Mouse (Mus musculus) left cerebral cortex, adult 9 months (tissue): ENCODE results near the gene Cpeb2.

Experiments used
- DNase-seq, 2 experiments: peaks; one replicate each; pipeline ENCODE4 v3.0.0; 2022; ENCODE audit warnings: low spot score in 2 of 2

Gene Cpeb2

DNA sequence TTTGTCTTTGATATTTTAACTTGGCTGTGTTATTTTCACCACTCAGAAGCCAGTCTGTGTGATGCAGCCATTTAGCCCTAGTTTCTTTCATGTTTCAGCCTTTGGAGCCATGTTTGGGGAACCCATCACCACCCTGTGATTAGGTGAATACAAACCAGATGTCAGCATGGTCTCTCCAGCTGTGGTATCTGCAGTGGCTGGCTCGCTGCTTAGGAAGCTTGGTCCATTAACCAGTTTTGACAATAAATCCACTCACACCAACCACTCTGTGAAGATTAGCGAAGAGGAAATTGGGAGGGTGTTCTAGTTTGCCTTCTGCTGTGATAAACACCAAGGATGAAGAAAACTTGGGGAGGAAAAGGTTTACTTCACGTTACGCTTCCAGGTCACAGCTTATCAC is 92.6 kb downstream of the Cpeb2 start:
- DNase-seq = no peak

DNA sequence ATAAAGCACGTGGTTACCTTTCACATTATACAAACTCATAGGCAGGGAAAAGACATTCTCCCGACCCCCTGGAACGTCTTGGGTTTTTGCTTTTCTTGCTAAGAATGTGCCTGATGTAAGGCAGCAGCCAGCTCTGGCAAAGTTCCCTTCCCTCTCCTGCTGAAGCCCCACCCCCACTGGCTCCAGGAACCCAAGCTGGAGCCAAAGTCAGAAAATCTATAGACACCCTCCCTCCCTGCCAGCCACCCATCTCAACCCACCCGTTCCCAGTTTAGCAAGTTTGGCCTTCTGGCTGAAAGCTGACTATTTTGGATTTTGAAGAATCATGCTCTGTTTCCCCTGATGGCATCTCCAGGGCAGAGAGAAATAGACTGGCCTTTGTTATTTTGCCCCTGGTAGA is 95.6 kb downstream of the Cpeb2 start:
- peak in 1 of 2 experiments; percentile 42 for DNase-seq

DNA sequence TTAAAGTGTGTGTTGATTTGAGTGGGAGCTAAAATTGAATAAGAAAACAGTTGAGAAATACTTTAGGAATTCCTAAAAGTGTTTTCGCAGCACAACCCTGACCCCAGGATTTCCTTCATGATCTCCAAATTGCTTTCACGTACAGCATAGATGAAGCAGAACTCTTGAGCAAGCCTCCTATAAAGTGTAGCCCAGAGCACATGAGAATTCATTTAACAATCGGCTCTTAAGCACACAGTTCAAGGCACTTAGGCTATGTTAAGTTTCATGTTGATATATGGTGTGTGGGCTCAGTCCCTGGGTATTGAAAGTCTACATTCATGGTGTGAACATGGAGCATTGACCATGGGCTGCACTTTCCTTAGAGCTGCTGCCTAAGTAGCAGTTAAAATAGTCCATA is 97.3 kb downstream of the Cpeb2 start:
- no peak for DNase-seq

DNA sequence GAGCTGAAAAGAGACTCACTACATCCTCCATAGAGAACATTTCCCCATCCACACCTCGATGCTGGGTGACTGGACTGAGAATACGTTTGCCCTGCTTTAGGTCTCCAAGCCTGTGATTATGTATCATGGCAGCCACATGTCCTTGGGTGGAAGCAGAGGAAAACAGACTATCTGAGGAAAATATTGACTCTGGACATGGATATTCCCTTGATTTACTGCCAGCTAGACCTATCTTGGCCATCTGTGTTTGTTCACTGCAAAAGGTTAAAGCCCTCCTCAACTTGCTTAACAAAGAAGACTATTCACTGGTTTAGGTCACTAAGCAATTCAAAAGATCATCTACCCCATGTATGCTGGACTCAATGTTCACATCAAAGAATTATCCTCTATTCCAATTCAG is 101.5 kb downstream of the Cpeb2 start:
- DNase-seq = no peak

DNA sequence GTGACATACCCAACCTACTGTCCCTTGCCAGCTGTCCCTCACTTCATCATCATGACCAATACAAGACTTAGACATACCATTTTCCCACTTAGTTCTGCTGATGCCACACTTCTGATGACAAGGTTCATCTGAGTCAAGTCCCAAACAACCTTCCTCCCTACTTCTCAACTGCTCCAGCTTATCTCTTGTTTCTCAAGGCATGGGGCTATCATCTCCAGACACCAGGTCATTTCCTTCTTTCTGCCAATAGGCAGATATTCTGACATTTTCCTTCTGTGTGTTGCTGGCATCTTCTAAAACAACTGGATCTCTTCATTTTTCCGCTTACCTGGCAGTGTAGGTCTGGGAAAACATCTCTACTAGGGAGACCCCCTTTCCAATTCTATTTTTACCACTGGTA is 104.2 kb downstream of the Cpeb2 start:
- DNase-seq = no peak

DNA sequence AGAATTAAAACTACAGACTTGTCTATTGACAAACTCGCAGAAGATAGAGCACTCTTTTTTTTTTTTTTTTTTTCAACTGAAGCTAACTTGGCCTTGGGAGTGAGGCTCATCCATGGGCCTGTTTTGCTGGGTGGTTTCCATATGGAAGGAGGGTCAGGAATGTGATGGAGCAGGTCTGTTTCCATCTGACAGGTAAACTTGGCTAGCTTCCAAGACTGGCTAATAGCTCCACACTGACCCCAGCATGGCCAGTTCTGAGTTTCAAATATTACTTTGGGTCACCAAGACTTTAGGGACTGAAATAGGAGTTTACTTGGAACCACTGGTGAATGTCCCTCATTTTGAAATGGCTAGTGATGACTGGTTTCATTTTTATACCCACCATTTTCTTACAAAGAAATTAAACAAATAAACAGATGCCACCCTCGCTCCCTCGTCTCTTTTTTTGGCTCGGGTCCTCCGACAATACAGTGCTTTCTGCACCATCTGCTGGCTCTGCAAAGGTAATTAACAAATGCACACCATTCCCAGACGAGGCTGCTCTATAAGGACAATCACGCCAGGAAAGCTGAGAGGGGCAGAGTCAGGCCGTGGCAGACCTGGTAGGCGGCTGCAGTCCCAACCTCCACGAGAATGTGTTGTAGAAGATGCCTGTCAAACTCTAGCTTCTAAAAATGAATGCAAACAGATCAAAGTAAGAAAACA is 106.0 kb downstream of the Cpeb2 start:
- no peak for DNase-seq
